Mouse (Mus musculus): ENCODE measurements around the gene Usp5. TPM values are rescaled to one million over a fixed set of nuclear protein-coding genes. Genes with fewer than 3 reads are reported as not detected.
A peak's percentile ranks its signal among the peaks of the same experiment; 100 is the strongest.

Usp5 gene
- total and polyA plus RNA-seq, 3 experiments: 51.0 to 72.3 (median 68.4) TPM

GRCm38 (mm10) chr6:124858561-124859318 lies 29.5 kb upstream of the Usp5 start:
- no peak for TF ChIP-seq POLR2A (IDR thresholded peaks at IDR 0.05; ENCODE audit: insufficient read depth, low read depth, low read length)
- TF ChIP-seq EP300 (IDR thresholded peaks at IDR 0.05; ENCODE audit: insufficient read depth, low read depth, low read length): no peak
- no peak for TF ChIP-seq CTCF (IDR thresholded peaks at IDR 0.05)
- intact Hi-C loops (cut with DNase I): loop anchor here (1.0 to 5.0 kb wide), 2 partner anchors 72 to 154 kb away; no protein-coding TSS in a partner anchor
- peaks cover 3% of the 10 kb centered on the region for H3K4me1 ChIP-seq (ENCODE audit: control insufficient read depth, insufficient read depth, low read length)

GRCm38 (mm10) chr6:124857840-124858530 lies 28.7 kb upstream of the Usp5 start:
- intact Hi-C loops (cut with DNase I): loop anchor here (5.0 kb wide), 1 partner anchor 154 kb away; no protein-coding TSS in a partner anchor
- Histone ChIP-seq H3K36me3 (ENCODE audit: control insufficient read depth, insufficient read depth, low read length) (no peaks in the 10 kb centered on the region), H3K4me1 (ENCODE audit: control insufficient read depth, insufficient read depth, low read length) (peaks cover 3% of the 10 kb centered on the region), H3K27me3 (ENCODE audit: control insufficient read depth, insufficient read depth, low read length) (no peaks in the 10 kb centered on the region), H3K27ac (peak overlapping the region; percentile 76), H3K9ac (ENCODE audit: low read depth, low read length) (peak overlapping the region; percentile 54; the same call in 1 of the 2 replicates), H3K79me2 (replicated peaks; ENCODE audit: control insufficient read depth, insufficient read depth, low read length) (no peaks in the 10 kb centered on the region), H3K4me3 (peak overlapping the region; percentile 44)
- TF ChIP-seq CTCF (IDR thresholded peaks at IDR 0.05) (no peak), EP300 (IDR thresholded peaks at IDR 0.05; ENCODE audit: insufficient read depth, low read depth, low read length) (no peak), POLR2A (IDR thresholded peaks at IDR 0.05; ENCODE audit: insufficient read depth, low read depth, low read length) (no peak)
- DNase-seq: no peak
- 28% methylated on average over 26 of the region's 26 CpGs for WGBS

More at GRCm38 (mm10) chr6:124858561-124859318, 29.5 kb upstream of the Usp5 start:
- Histone ChIP-seq H3K27me3 (ENCODE audit: control insufficient read depth, insufficient read depth, low read length) (no peaks in the 10 kb centered on the region), H3K4me3 (no peak overlapping the region), H3K9ac (ENCODE audit: low read depth, low read length) (no peak overlapping the region), H3K79me2 (replicated peaks; ENCODE audit: control insufficient read depth, insufficient read depth, low read length) (no peaks in the 10 kb centered on the region), H3K36me3 (ENCODE audit: control insufficient read depth, insufficient read depth, low read length) (no peaks in the 10 kb centered on the region), H3K27ac (no peak overlapping the region)
- 60% methylated on average over 28 of the region's 28 CpGs for WGBS
- no peak for DNase-seq

GRCm38 (mm10) chr6:124856916-124857839 lies 27.9 kb upstream of the Usp5 start, which contains the start of gene P3h3:
P3h3 (minus strand) TSS chr6:124857752.
- H3K79me2 ChIP-seq (replicated peaks; ENCODE audit: control insufficient read depth, insufficient read depth, low read length): no peaks in the 10 kb centered on the region
- peak; percentile 86 to 87 for DNase-seq
- H3K27ac ChIP-seq: peak within 1 kb of the TSS; percentile 76
- H3K9ac ChIP-seq (ENCODE audit: low read depth, low read length): peak within 1 kb of the TSS; percentile 54
- intact Hi-C loops (cut with DNase I): loop anchor here (5.0 kb wide), 1 partner anchor 155 kb away; no protein-coding TSS in a partner anchor
- peak within 1 kb of the TSS; percentile 44 for H3K4me3 ChIP-seq
- H3K36me3 ChIP-seq (ENCODE audit: control insufficient read depth, insufficient read depth, low read length): no peaks in the 10 kb centered on the region
- H3K4me1 ChIP-seq (ENCODE audit: control insufficient read depth, insufficient read depth, low read length): peaks cover 3% of the 10 kb centered on the region
- H3K27me3 ChIP-seq (ENCODE audit: control insufficient read depth, insufficient read depth, low read length): no peaks in the 10 kb centered on the region
- TF ChIP-seq CTCF (IDR thresholded peaks at IDR 0.05) (peak; percentile 81), POLR2A (IDR thresholded peaks at IDR 0.05; ENCODE audit: insufficient read depth, low read depth, low read length) (peak; percentile 16; the same call in 1 of the 2 replicates), EP300 (IDR thresholded peaks at IDR 0.05; ENCODE audit: insufficient read depth, low read depth, low read length) (no peak)
- whole genome bisulfite sequencing: under 1% methylated on average over 86 of the region's 86 CpGs

GRCm38 (mm10) chr6:124856321-124856720 lies 27.0 kb upstream of the Usp5 start:
- Histone ChIP-seq H3K36me3 (ENCODE audit: control insufficient read depth, insufficient read depth, low read length) (no peaks in the 10 kb centered on the region), H3K79me2 (replicated peaks; ENCODE audit: control insufficient read depth, insufficient read depth, low read length) (no peaks in the 10 kb centered on the region), H3K9ac (ENCODE audit: low read depth, low read length) (no peak overlapping the region), H3K27me3 (ENCODE audit: control insufficient read depth, insufficient read depth, low read length) (no peaks in the 10 kb centered on the region), H3K4me1 (ENCODE audit: control insufficient read depth, insufficient read depth, low read length) (peaks cover 3% of the 10 kb centered on the region), H3K4me3 (no peak overlapping the region), H3K27ac (no peak overlapping the region)
- 27% methylated on average over 14 of the region's 14 CpGs for WGBS
- no peak for TF ChIP-seq EP300 (IDR thresholded peaks at IDR 0.05; ENCODE audit: insufficient read depth, low read depth, low read length)
- no peak for TF ChIP-seq POLR2A (IDR thresholded peaks at IDR 0.05; ENCODE audit: insufficient read depth, low read depth, low read length)
- TF ChIP-seq CTCF (IDR thresholded peaks at IDR 0.05): no peak
- intact Hi-C loops (cut with DNase I): loop anchor here (5.0 kb wide), 1 partner anchor 156 kb away; no protein-coding TSS in a partner anchor
- DNase-seq: no peak

- Histone ChIP-seq H3K79me2 (replicated peaks; ENCODE audit: control insufficient read depth, insufficient read depth, low read length) (no peaks in the 10 kb centered on the region), H3K9ac (ENCODE audit: low read depth, low read length) (no peak overlapping the region), H3K36me3 (ENCODE audit: control insufficient read depth, insufficient read depth, low read length) (no peaks in the 10 kb centered on the region), H3K4me3 (no peak overlapping the region), H3K27me3 (ENCODE audit: control insufficient read depth, insufficient read depth, low read length) (no peaks in the 10 kb centered on the region), H3K4me1 (ENCODE audit: control insufficient read depth, insufficient read depth, low read length) (peaks cover 2% of the 10 kb centered on the region), H3K27ac (no peak overlapping the region)
- 64% methylated on average over 12 of the region's 12 CpGs for WGBS
- TF ChIP-seq EP300 (IDR thresholded peaks at IDR 0.05; ENCODE audit: insufficient read depth, low read depth, low read length) (no peak), POLR2A (IDR thresholded peaks at IDR 0.05; ENCODE audit: insufficient read depth, low read depth, low read length) (no peak), CTCF (IDR thresholded peaks at IDR 0.05) (no peak)
- intact Hi-C loops (cut with DNase I): loop anchor here (5.0 kb wide), 1 partner anchor 158 kb away; no protein-coding TSS in a partner anchor
- no peak for DNase-seq
Observed at GRCm38 (mm10) chr6:124854647-124855046, 25.4 kb upstream of the Usp5 start.
